Mouse (Mus musculus): ENCODE data around the gene Dip2a.

Gene Dip2a

GRCm38 (mm10) chr10:76344711-76345539 is at the start of gene Dip2a:
Gene Dip2a (minus strand): TSS chr10:76345291.
- peak; percentile 95 to 99 for DNase-seq

GRCm38 (mm10) chr10:76392596-76392995 is 47.5 kb upstream of the Dip2a start:
- DNase-seq, result no peak

- peak; percentile 29 to 76 for DNase-seq
Observed at GRCm38 (mm10) chr10:76391786-76392185, 46.7 kb upstream of the Dip2a start.

GRCm38 (mm10) chr10:76391166-76391565 is 46.1 kb upstream of the Dip2a start:
- no peak for DNase-seq

- DNase-seq, result no peak
Observed at GRCm38 (mm10) chr10:76374981-76375380, 29.9 kb upstream of the Dip2a start.

- DNase-seq, result no peak
Observed at GRCm38 (mm10) chr10:76371736-76372135, 26.6 kb upstream of the Dip2a start.

- DNase-seq, result no peak
Observed at GRCm38 (mm10) chr10:76368766-76369165, 23.7 kb upstream of the Dip2a start.

GRCm38 (mm10) chr10:76363233-76363632 is 18.1 kb upstream of the Dip2a start:
- DNase-seq, result no peak

GRCm38 (mm10) chr10:76358468-76358867 is 13.4 kb upstream of the Dip2a start:
- no peak for DNase-seq

- no peak for DNase-seq
Observed at GRCm38 (mm10) chr10:76357286-76357875, 12.3 kb upstream of the Dip2a start.

GRCm38 (mm10) chr10:76354974-76355373 is 9.9 kb upstream of the Dip2a start:
- no peak for DNase-seq

GRCm38 (mm10) chr10:76353986-76354385 is 8.9 kb upstream of the Dip2a start:
- DNase-seq, result no peak

- peak; percentile 8 to 15 for DNase-seq
Observed at GRCm38 (mm10) chr10:76351953-76352352, 6.9 kb upstream of the Dip2a start.

- peak; percentile 55 to 84 for DNase-seq
Observed at GRCm38 (mm10) chr10:76346589-76346988, 1.5 kb upstream of the Dip2a start.

- DNase-seq, result peak; percentile 45 to 59
Observed at GRCm38 (mm10) chr10:76346043-76346491, 976 bp upstream of the Dip2a start.

- no peak for DNase-seq
Observed at GRCm38 (mm10) chr10:76345540-76345902, 430 bp upstream of the Dip2a start.

- peak; percentile 21 to 22 for DNase-seq
Observed at GRCm38 (mm10) chr10:76334350-76334749, 10.7 kb downstream of the Dip2a start.

- DNase-seq, result no peak
Observed at GRCm38 (mm10) chr10:76332040-76332439, 13.1 kb downstream of the Dip2a start.

GRCm38 (mm10) chr10:76329093-76329492 is 16.0 kb downstream of the Dip2a start:
- DNase-seq, result no peak

- DNase-seq, result no peak
Observed at GRCm38 (mm10) chr10:76328574-76328973, 16.5 kb downstream of the Dip2a start.

GRCm38 (mm10) chr10:76326304-76327006 is 18.6 kb downstream of the Dip2a start:
- DNase-seq, result peak; percentile 49 to 81

GRCm38 (mm10) chr10:76317623-76318022 is 27.5 kb downstream of the Dip2a start:
- DNase-seq, result no peak

- DNase-seq, result peak in 1 of 2 experiments; percentile 11
Observed at GRCm38 (mm10) chr10:76316194-76316593, 28.9 kb downstream of the Dip2a start.

GRCm38 (mm10) chr10:76306738-76307137 is 38.4 kb downstream of the Dip2a start:
- no peak for DNase-seq

All from kidney, postnatal 36 days (tissue).